Mouse (Mus musculus) small intestine, adult 2 months (tissue): Measurements from ENCODE around the gene Cmtm5.

ENCODE experiments used
- CTCF ChIP-seq: fragments of 200-500 bp; IDR thresholded peaks from 2 replicates; pipeline ENCODE4 v1.5.1; 2012; ENCODE audit warnings: low read depth, mild to moderate bottlenecking, control low read depth, inconsistent platforms, low read length, moderate library complexity, mixed read lengths; ENCODE audit not compliant: insufficient replicate concordance, insufficient read length; ENCODE audit errors: extremely low read depth
- POLR2A ChIP-seq: fragments of 200-500 bp; IDR thresholded peaks from 2 replicates; pipeline ENCODE4 v1.6.1; 2012; ENCODE audit warnings: low read depth, mild to moderate bottlenecking, control low read depth, inconsistent platforms, low read length, moderate library complexity

GRCm38 (mm10) chr14:54966320-54966977 is 30.4 kb downstream of the Cmtm5 start, which contains the start of gene Myh6:
- TF ChIP-seq POLR2A: no peak
- no peak for TF ChIP-seq CTCF
